Mouse (Mus musculus) gastrocnemius, postnatal 4 days (tissue): ENCODE data around the gene Gabarap. TPM values are rescaled to one million over a fixed set of nuclear protein-coding genes. Genes with fewer than 3 reads are reported as not detected.

Experiments
- DNase-seq, 2 experiments: peaks; one replicate each; pipeline ENCODE4 v3.0.0; 2021 to 2022; ENCODE audit warnings: low spot score in 2 of 2, mixed read lengths in 2 of 2
- total RNA-seq, 2 experiments: library from RNA; stranded (reverse); gene quantifications; 2 replicates each; pipeline ENCODE4 v1.2.3; 2021

Gene Gabarap
- total RNA-seq, 2 experiments from 2014 or later: 234 to 246 TPM

- no peak for DNase-seq
These were observed 24.0 kb upstream of the Gabarap start for GRCm38 (mm10) chr11:69966860-69967517.

- no peak for DNase-seq
These were observed 22.1 kb upstream of the Gabarap start for GRCm38 (mm10) chr11:69968793-69969192.

GRCm38 (mm10) chr11:69970222-69970621 is 20.7 kb upstream of the Gabarap start:
- DNase-seq: no peak

- no peak for DNase-seq
These were observed 20.2 kb upstream of the Gabarap start for GRCm38 (mm10) chr11:69970775-69971174.

GRCm38 (mm10) chr11:69974907-69975306 is 16.0 kb upstream of the Gabarap start:
- no peak for DNase-seq

GRCm38 (mm10) chr11:69976271-69976670 is 14.7 kb upstream of the Gabarap start:
- DNase-seq: no peak

GRCm38 (mm10) chr11:69979827-69980195 is 11.1 kb upstream of the Gabarap start:
- DNase-seq: no peak

- DNase-seq: peak; percentile 95
These were observed 10.5 kb upstream of the Gabarap start for GRCm38 (mm10) chr11:69980196-69981140.

- DNase-seq: no peak
These were observed 9.7 kb upstream of the Gabarap start, which contains the start of gene Ctdnep1 for GRCm38 (mm10) chr11:69981141-69981762. Ctdnep1 (plus strand) TSS chr11:69981156.

GRCm38 (mm10) chr11:69982225-69982624 is 8.7 kb upstream of the Gabarap start, which contains the start of gene Elp5:
Elp5 (minus strand) TSS chr11:69982517.
- DNase-seq: no peak

- DNase-seq: no peak
These were observed 8.1 kb upstream of the Gabarap start for GRCm38 (mm10) chr11:69982877-69983276.

- DNase-seq: no peak
These were observed 7.6 kb upstream of the Gabarap start for GRCm38 (mm10) chr11:69983377-69983776.

GRCm38 (mm10) chr11:69984431-69984830 is 6.5 kb upstream of the Gabarap start:
- no peak for DNase-seq

- DNase-seq: no peak
These were observed 994 bp upstream of the Gabarap start for GRCm38 (mm10) chr11:69989949-69990348.

- DNase-seq: no peak
These were observed 768 bp downstream of the Gabarap start for GRCm38 (mm10) chr11:69991711-69992110.

- no peak for DNase-seq
These were observed 1.5 kb downstream of the Gabarap start for GRCm38 (mm10) chr11:69992396-69992795.

- no peak for DNase-seq
These were observed 2.0 kb downstream of the Gabarap start for GRCm38 (mm10) chr11:69992932-69993331.

- DNase-seq: no peak
These were observed 3.6 kb downstream of the Gabarap start for GRCm38 (mm10) chr11:69994401-69995090.

- peak; percentile 89 to 96 for DNase-seq
These were observed 4.5 kb downstream of the Gabarap start, which contains the start of gene Phf23 for GRCm38 (mm10) chr11:69995391-69995960. Phf23 (plus strand) TSS chr11:69995777.
